Mouse (Mus musculus): Measurements from ENCODE around the gene Car11. TPM values are rescaled to one million over a fixed set of nuclear protein-coding genes. Genes with fewer than 3 reads are reported as not detected.

Car11 gene
- total and polyA plus RNA-seq, 3 experiments: 0.77 to 1.5 TPM; not detected in 1

- TF ChIP-seq MYC (IDR thresholded peaks at IDR 0.05; ENCODE audit: low read depth, low read length) (0 out of 2 replicates have a peak, but pooled peaks have one; percentile 28), TCF12 (IDR thresholded peaks at IDR 0.05; ENCODE audit: low read depth, low read length) (no peak), HCFC1 (IDR thresholded peaks at IDR 0.05; ENCODE audit: low read depth, low read length) (peak; percentile 100), RAD21 (IDR thresholded peaks at IDR 0.05; ENCODE audit: low read depth, low read length) (no peak), CHD1 (IDR thresholded peaks at IDR 0.05; ENCODE audit: low read depth, low read length) (no peak), SMC3 (IDR thresholded peaks at IDR 0.05; ENCODE audit: low read depth, low read length) (no peak), TBP (IDR thresholded peaks at IDR 0.05; ENCODE audit: low read depth, low read length) (no peak), MAZ (IDR thresholded peaks at IDR 0.05; ENCODE audit: low read depth, low read length) (no peak), ZC3H11A (IDR thresholded peaks at IDR 0.05; ENCODE audit: low read depth, low read length) (no peak), POLR2AphosphoS2 (IDR thresholded peaks at IDR 0.05; ENCODE audit: low read length) (no peak)
These were observed 815 bp downstream of the Car11 start (continued) for GRCm38 (mm10) chr7:45700301-45701015.

DNA sequence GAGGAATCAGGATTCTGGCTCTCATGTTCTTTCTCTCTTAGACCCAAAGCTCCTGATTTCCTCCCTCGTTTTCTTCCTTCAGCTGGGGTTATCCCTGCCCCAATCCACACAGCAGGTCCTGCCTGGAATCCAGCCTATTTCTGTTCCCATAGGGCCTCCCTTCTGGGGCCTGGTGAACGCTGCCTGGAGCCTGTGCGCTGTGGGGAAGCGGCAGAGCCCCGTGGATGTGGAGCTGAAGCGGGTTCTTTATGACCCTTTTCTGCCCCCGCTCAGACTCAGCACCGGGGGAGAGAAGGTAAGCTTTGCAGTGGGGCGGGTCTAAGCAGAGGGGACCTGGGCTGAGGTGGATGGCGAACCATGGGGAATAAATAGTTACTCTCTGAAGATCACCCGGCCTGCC lies 1.4 kb downstream of the Car11 start:
- peaks cover under 1% of the 10 kb centered on the region; the same call in 1 of the 2 replicates for H3K79me2 ChIP-seq (ENCODE audit: control insufficient read depth, insufficient read depth, low read length, poor library complexity)
- H3K4me3 ChIP-seq (ENCODE audit: control insufficient read depth in 1 of 2, insufficient read depth in 1 of 2, low read depth in 2 of 2, low read length in 2 of 2): no peak overlapping the region
- peaks cover 0 to 6% of the 10 kb centered on the region in 2 experiments; a peak in 2 of 4 replicates for H3K4me1 ChIP-seq (ENCODE audit: control insufficient read depth in 1 of 2, insufficient read depth in 2 of 2, low read length in 2 of 2)
- H3K27ac ChIP-seq (ENCODE audit: control insufficient read depth, low read depth, low read length): no peak overlapping the region
- no peaks in the 10 kb centered on the region for H3K36me3 ChIP-seq (ENCODE audit: control insufficient read depth in 1 of 2, insufficient read depth in 2 of 2, low read length in 2 of 2)
- no peak overlapping the region for H3K9ac ChIP-seq (ENCODE audit: control insufficient read depth, low read depth, low read length, poor library complexity, severe bottlenecking)
- H3K9me3 ChIP-seq (replicated peaks; ENCODE audit: insufficient read depth, low read length): no peaks in the 10 kb centered on the region
- peaks cover 0 to 4% of the 10 kb centered on the region in 2 experiments; a peak in 2 of 4 replicates for H3K27me3 ChIP-seq (ENCODE audit: control insufficient read depth in 1 of 2, insufficient read depth in 2 of 2, low read length in 2 of 2)
- TF ChIP-seq SIN3A (IDR thresholded peaks at IDR 0.05; ENCODE audit: low read length) (no peak), TCF12 (IDR thresholded peaks at IDR 0.05; ENCODE audit: low read depth, low read length) (0 out of 2 replicates have a peak, but pooled peaks have one; percentile 9)
- DNase-seq (ENCODE audit: low read depth, low spot score): no peak

GRCm38 (mm10) chr7:45701607-45702006 lies 2.0 kb downstream of the Car11 start:
- TF ChIP-seq RAD21 (IDR thresholded peaks at IDR 0.05; ENCODE audit: low read depth, low read length) (no peak), NELFE (IDR thresholded peaks at IDR 0.05; ENCODE audit: low read depth, low read length) (no peak), POLR2AphosphoS2 (IDR thresholded peaks at IDR 0.05; ENCODE audit: low read length) (no peak), RCOR1 (IDR thresholded peaks at IDR 0.05; ENCODE audit: low read depth, low read length) (no peak), HCFC1 (IDR thresholded peaks at IDR 0.05; ENCODE audit: low read depth, low read length) (no peak), KAT2A (conservative IDR thresholded peaks at IDR 0.05; ENCODE audit: low read depth, low read length) (no peak), TAL1 (IDR thresholded peaks at IDR 0.05; ENCODE audit: low read length) (no peak), SIN3A (IDR thresholded peaks at IDR 0.05; ENCODE audit: low read length) (no peak; the same call in 1 of the 2 replicates), POLR2A (IDR thresholded peaks at IDR 0.05; ENCODE audit: control insufficient read depth in 1 of 2, insufficient read depth in 1 of 2, low read depth in 1 of 2, low read length in 2 of 2, poor library complexity in 1 of 2) (no peak), ELF1 (IDR thresholded peaks at IDR 0.05; ENCODE audit: low read depth, low read length) (no peak), MXI1 (IDR thresholded peaks at IDR 0.05; ENCODE audit: low read depth, low read length) (no peak), MYC (IDR thresholded peaks at IDR 0.05; ENCODE audit: low read depth, low read length) (no peak), NRF1 (IDR thresholded peaks at IDR 0.05; ENCODE audit: insufficient read depth, low read depth, low read length, poor library complexity, severe bottlenecking) (no peak), USF2 (IDR thresholded peaks at IDR 0.05; ENCODE audit: borderline replicate concordance in 1 of 2, insufficient read depth in 1 of 2, low read depth in 1 of 2, low read length in 2 of 2) (no peak), SMC3 (IDR thresholded peaks at IDR 0.05; ENCODE audit: low read depth, low read length) (no peak), EP300 (IDR thresholded peaks at IDR 0.05; ENCODE audit: low read depth in 1 of 2, low read length in 2 of 2) (no peak), CTCF (IDR thresholded peaks at IDR 0.05 in 2 of 3, conservative IDR thresholded peaks at IDR 0.05 in 1 of 3; ENCODE audit: control insufficient read depth in 1 of 3, insufficient read depth in 1 of 3, low read depth in 2 of 3, low read length in 3 of 3, poor library complexity in 1 of 3, severe bottlenecking in 1 of 3) (no peak)

More at GRCm38 (mm10) chr7:45701607-45702006, 2.0 kb downstream of the Car11 start:
- H3K79me2 ChIP-seq (ENCODE audit: control insufficient read depth, insufficient read depth, low read length, poor library complexity): peaks cover 5% of the 10 kb centered on the region
- no peak overlapping the region for H3K27ac ChIP-seq (ENCODE audit: control insufficient read depth, low read depth, low read length)
- H3K36me3 ChIP-seq (ENCODE audit: control insufficient read depth in 1 of 2, insufficient read depth in 2 of 2, low read length in 2 of 2): no peaks in the 10 kb centered on the region
- no peak overlapping the region for H3K9ac ChIP-seq (ENCODE audit: control insufficient read depth, low read depth, low read length, poor library complexity, severe bottlenecking)
- no peaks in the 10 kb centered on the region for H3K9me3 ChIP-seq (replicated peaks; ENCODE audit: insufficient read depth, low read length)
- no peak overlapping the region for H3K4me3 ChIP-seq (ENCODE audit: control insufficient read depth in 1 of 2, insufficient read depth in 1 of 2, low read depth in 2 of 2, low read length in 2 of 2)
- peaks cover 0 to 4% of the 10 kb centered on the region in 2 experiments; a peak in 2 of 4 replicates for H3K27me3 ChIP-seq (ENCODE audit: control insufficient read depth in 1 of 2, insufficient read depth in 2 of 2, low read length in 2 of 2)
- no peak for DNase-seq (ENCODE audit: low read depth, low spot score)
- peaks cover 0 to 6% of the 10 kb centered on the region in 2 experiments; a peak in 2 of 4 replicates for H3K4me1 ChIP-seq (ENCODE audit: control insufficient read depth in 1 of 2, insufficient read depth in 2 of 2, low read length in 2 of 2)

Measured in MEL (cell line).